Mouse (Mus musculus): ENCODE results near the gene Ehd4. TPM values are rescaled to one million over a fixed set of nuclear protein-coding genes. Genes with fewer than 3 reads are reported as not detected.

Gene Ehd4
- polyA plus RNA-seq, 1 experiment from 2014 or later: 27.2 TPM

DNA sequence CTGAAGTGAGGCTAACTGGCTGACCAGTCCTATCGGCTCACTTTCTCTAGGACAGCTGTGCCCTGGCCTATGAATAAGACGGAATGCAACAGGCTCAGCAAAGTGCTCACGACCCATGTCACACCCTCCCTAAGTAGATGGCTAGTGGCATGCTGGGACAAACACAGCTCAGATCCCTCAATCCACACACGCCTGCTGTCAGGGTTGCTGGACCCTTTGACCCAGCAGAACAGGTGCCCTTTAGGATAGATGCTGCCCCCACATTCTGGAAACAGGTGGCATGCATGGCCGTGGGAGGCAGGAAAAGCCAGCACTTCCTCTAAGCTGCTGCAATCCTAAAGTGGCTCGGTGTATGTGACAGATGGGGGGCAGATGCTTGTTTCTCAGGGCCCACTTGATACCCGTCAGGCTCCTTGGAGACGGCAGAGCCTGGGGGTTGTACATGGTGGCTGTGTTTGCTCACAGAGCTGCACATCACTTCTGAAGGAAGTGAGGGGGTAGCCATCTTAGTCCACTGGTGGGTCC, 84.9 kb downstream of the Ehd4 start:
- Histone ChIP-seq H3K27me3 (no peaks in the 10 kb centered on the region; the same call in 1 of the 2 replicates), H3K9me3 (replicated peaks) (no peaks in the 10 kb centered on the region), H3K9ac (no peak overlapping the region), H3K4me2 (no peak overlapping the region), H3K4me3 (replicated peaks) (no peak overlapping the region), H3K27ac (no peak overlapping the region), H3K4me1 (replicated peaks) (no peaks in the 10 kb centered on the region), H3K36me3 (no peaks in the 10 kb centered on the region)
- no peak for DNase-seq
- WGBS (ENCODE audit: insufficient replicate concordance): 57% methylated on average over 8 of the region's 8 CpGs
- no peak for ATAC-seq (ENCODE audit: low read depth)

DNA sequence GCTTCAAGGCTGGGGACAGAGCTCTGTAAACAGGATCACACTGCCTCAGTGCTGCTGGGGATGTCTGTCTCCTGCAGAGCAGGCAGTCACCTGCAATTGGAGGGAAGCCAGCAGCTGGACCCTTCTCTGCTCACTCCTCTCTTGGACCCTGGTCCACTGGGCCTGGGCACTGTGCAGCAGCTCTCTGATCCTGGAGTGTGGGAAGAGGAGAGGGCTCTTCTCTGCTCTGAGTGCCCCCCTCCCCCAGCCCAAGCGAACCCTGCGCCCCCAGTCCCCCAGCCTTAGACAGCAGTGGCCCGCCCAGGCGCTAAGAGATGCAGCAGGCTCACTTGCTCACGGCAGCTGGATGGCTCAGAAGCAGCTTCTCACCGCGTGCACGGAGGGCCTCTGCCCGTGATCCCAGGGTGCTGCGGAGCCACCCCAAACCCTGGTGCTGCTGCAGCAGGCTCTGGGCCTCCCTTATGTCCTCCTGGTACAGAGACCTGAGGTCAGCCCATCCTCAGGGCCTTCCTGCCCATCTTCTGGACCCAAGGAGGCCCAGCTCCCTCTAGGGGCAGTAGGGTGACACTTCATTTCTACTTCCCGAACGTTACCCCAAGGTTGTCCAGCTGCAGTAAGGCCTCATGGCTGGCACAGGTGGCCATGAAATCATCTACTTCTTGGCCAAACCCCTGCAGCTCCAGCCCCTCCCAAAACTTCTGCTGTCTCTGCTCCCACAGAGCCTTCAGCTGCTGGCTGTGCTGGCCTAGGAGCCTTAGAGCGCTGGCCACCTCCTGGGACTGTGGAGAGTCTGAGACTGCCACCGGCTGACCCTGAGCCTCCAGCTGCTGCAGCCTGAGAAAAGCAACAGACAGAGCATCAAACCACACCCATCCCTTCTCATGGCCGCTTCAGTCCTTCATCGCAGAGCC, 85.6 kb downstream of the Ehd4 start:
- Histone ChIP-seq H3K4me2 (no peak overlapping the region), H3K27ac (no peak overlapping the region), H3K4me3 (replicated peaks) (no peak overlapping the region), H3K9ac (no peak overlapping the region), H3K27me3 (no peaks in the 10 kb centered on the region), H3K4me1 (replicated peaks) (no peaks in the 10 kb centered on the region), H3K9me3 (replicated peaks) (no peaks in the 10 kb centered on the region), H3K36me3 (no peaks in the 10 kb centered on the region)
- DNase-seq (no peak), ATAC-seq (ENCODE audit: low read depth) (no peak)
- 47% methylated on average over 16 of the region's 16 CpGs for WGBS (ENCODE audit: insufficient replicate concordance)

- H3K9ac ChIP-seq: no peak overlapping the region
- no peak overlapping the region for H3K4me3 ChIP-seq (replicated peaks)
- ATAC-seq (ENCODE audit: low read depth) (no peak), DNase-seq (no peak)
- H3K4me1 ChIP-seq (replicated peaks): no peaks in the 10 kb centered on the region
- WGBS (ENCODE audit: insufficient replicate concordance): 65% methylated on average over 3 of the region's 3 CpGs
- no peaks in the 10 kb centered on the region for H3K27me3 ChIP-seq
- H3K27ac ChIP-seq: no peak overlapping the region
- no peaks in the 10 kb centered on the region for H3K36me3 ChIP-seq
- no peak overlapping the region for H3K4me2 ChIP-seq
- H3K9me3 ChIP-seq (replicated peaks): no peaks in the 10 kb centered on the region
Observed at GRCm38 (mm10) chr2:120066224-120066623, 88.2 kb downstream of the Ehd4 start.

GRCm38 (mm10) chr2:120065243-120065642, 89.2 kb downstream of the Ehd4 start:
- Histone ChIP-seq H3K9ac (no peak overlapping the region), H3K36me3 (no peaks in the 10 kb centered on the region), H3K4me1 (replicated peaks) (no peaks in the 10 kb centered on the region), H3K9me3 (replicated peaks) (no peaks in the 10 kb centered on the region), H3K4me3 (replicated peaks) (no peak overlapping the region), H3K27ac (no peak overlapping the region), H3K4me2 (no peak overlapping the region), H3K27me3 (no peaks in the 10 kb centered on the region)
- no peak for DNase-seq
- WGBS (ENCODE audit: insufficient replicate concordance): 76% methylated on average over 10 of the region's 10 CpGs
- ATAC-seq (ENCODE audit: low read depth): no peak

GRCm38 (mm10) chr2:120064639-120065038, 89.8 kb downstream of the Ehd4 start:
- no peak for ATAC-seq (ENCODE audit: low read depth)
- no peak overlapping the region for H3K4me2 ChIP-seq
- no peaks in the 10 kb centered on the region for H3K4me1 ChIP-seq (replicated peaks)
- H3K4me3 ChIP-seq (replicated peaks): no peak overlapping the region
- no peak overlapping the region for H3K9ac ChIP-seq
- H3K27ac ChIP-seq: no peak overlapping the region
- no peaks in the 10 kb centered on the region for H3K27me3 ChIP-seq
- no peak for DNase-seq
- no peaks in the 10 kb centered on the region for H3K9me3 ChIP-seq (replicated peaks)
- no peaks in the 10 kb centered on the region for H3K36me3 ChIP-seq
- 58% methylated on average over 6 of the region's 6 CpGs for WGBS (ENCODE audit: insufficient replicate concordance)

GRCm38 (mm10) chr2:120062248-120062647, 92.2 kb downstream of the Ehd4 start:
- Histone ChIP-seq H3K9ac (no peak overlapping the region), H3K4me1 (replicated peaks) (no peaks in the 10 kb centered on the region), H3K27ac (no peak overlapping the region), H3K4me3 (replicated peaks) (no peak overlapping the region), H3K4me2 (no peak overlapping the region), H3K36me3 (no peaks in the 10 kb centered on the region), H3K9me3 (replicated peaks) (no peaks in the 10 kb centered on the region), H3K27me3 (peaks cover 4% of the 10 kb centered on the region; the same call in 1 of the 2 replicates)
- DNase-seq: no peak
- ATAC-seq (ENCODE audit: low read depth): no peak
- WGBS (ENCODE audit: insufficient replicate concordance): 69% methylated on average over 8 of the region's 8 CpGs

DNA sequence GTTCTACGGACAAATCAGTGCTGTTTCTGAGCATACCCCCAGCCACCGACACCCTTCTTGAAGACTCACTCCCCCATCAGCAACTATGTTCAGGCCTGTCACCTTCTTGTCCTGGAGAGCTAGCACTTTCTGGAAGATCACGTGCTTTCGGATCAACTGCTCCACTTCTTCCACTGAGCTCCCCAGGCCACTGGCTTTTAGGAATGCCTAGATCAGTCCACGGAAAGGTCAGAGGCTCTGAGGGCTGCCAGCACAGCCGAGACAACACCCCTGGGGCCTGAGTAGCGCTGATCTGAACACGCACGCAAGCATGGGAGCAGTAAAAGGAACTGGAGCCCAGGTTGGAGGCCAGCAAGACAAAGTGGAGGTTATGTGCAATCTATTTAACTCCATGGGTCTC, 93.8 kb downstream of the Ehd4 start:
- Histone ChIP-seq H3K9ac (no peak overlapping the region), H3K4me1 (replicated peaks) (no peaks in the 10 kb centered on the region), H3K4me2 (no peak overlapping the region), H3K36me3 (no peaks in the 10 kb centered on the region), H3K4me3 (replicated peaks) (no peak overlapping the region), H3K27me3 (peaks cover 4% of the 10 kb centered on the region; the same call in 1 of the 2 replicates), H3K27ac (no peak overlapping the region), H3K9me3 (replicated peaks) (no peaks in the 10 kb centered on the region)
- 70% methylated on average over 9 of the region's 9 CpGs for WGBS (ENCODE audit: insufficient replicate concordance)
- no peak for ATAC-seq (ENCODE audit: low read depth)
- DNase-seq: no peak

- H3K27me3 ChIP-seq: peaks cover 4% of the 10 kb centered on the region; the same call in 1 of the 2 replicates
- no peaks in the 10 kb centered on the region for H3K9me3 ChIP-seq (replicated peaks)
- H3K4me2 ChIP-seq: no peak overlapping the region
- 54% methylated on average over 6 of the region's 6 CpGs for WGBS (ENCODE audit: insufficient replicate concordance)
- no peaks in the 10 kb centered on the region for H3K36me3 ChIP-seq
- no peak overlapping the region for H3K4me3 ChIP-seq (replicated peaks)
- no peak overlapping the region for H3K9ac ChIP-seq
- no peak overlapping the region for H3K27ac ChIP-seq
- H3K4me1 ChIP-seq (replicated peaks): no peaks in the 10 kb centered on the region
- ATAC-seq (ENCODE audit: low read depth) (no peak), DNase-seq (no peak)
Observed at GRCm38 (mm10) chr2:120060190-120060589, 94.2 kb downstream of the Ehd4 start.

DNA sequence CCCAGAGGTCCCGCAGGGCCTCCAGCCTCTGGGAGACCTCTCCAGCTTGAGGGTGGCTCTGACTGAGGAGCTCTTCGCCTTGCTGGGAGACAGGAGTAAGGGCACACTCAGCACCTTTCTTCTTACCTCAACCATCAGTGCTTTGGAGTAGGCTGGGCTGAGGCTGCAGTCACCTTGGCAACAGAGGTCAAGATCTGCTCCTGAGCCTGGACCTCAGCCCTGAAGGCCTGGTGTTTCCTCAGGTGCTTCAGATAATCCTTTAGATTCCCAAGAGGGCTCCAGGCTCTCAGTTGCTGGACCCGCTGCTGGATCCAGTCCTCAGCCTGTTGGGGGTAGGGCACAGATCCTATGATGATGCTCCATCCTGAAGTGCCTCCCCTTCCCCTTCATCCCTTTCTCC, 94.9 kb downstream of the Ehd4 start:
- ATAC-seq (ENCODE audit: low read depth) (no peak), DNase-seq (no peak)
- no peaks in the 10 kb centered on the region for H3K9me3 ChIP-seq (replicated peaks)
- H3K27me3 ChIP-seq: peaks cover 4% of the 10 kb centered on the region; the same call in 1 of the 2 replicates
- H3K4me2 ChIP-seq: no peak overlapping the region
- no peak overlapping the region for H3K9ac ChIP-seq
- no peak overlapping the region for H3K27ac ChIP-seq
- 57% methylated on average over 3 of the region's 3 CpGs for WGBS (ENCODE audit: insufficient replicate concordance)
- H3K4me3 ChIP-seq (replicated peaks): no peak overlapping the region
- no peaks in the 10 kb centered on the region for H3K4me1 ChIP-seq (replicated peaks)
- no peaks in the 10 kb centered on the region for H3K36me3 ChIP-seq

DNA sequence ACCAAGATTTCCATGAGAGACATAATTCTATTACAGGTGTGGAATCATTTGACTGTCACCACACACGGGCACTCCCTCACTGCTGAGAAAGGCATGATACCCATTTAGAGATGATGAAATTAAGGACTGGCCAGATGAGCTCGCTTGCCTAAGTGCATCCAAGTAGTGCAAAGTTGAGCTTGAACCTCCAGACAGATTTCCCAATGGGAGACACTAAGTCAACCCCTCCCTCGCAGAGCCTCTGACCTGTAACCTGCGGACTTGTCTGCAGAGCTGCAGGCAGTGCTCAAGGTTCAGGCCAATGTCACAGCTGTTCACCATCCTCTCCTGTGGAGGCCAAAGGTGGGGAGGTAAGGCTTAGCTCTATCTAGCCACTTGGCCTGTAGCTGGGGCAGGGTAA, 95.6 kb downstream of the Ehd4 start:
- no peak overlapping the region for H3K27ac ChIP-seq
- ATAC-seq (ENCODE audit: low read depth) (no peak), DNase-seq (no peak)
- no peaks in the 10 kb centered on the region for H3K9me3 ChIP-seq (replicated peaks)
- no peaks in the 10 kb centered on the region for H3K36me3 ChIP-seq
- no peaks in the 10 kb centered on the region for H3K4me1 ChIP-seq (replicated peaks)
- H3K4me2 ChIP-seq: no peak overlapping the region
- no peak overlapping the region for H3K9ac ChIP-seq
- H3K4me3 ChIP-seq (replicated peaks): no peak overlapping the region
- H3K27me3 ChIP-seq: peaks cover 4% of the 10 kb centered on the region; the same call in 1 of the 2 replicates
- WGBS (ENCODE audit: insufficient replicate concordance): 68% methylated on average over 4 of the region's 4 CpGs

DNA sequence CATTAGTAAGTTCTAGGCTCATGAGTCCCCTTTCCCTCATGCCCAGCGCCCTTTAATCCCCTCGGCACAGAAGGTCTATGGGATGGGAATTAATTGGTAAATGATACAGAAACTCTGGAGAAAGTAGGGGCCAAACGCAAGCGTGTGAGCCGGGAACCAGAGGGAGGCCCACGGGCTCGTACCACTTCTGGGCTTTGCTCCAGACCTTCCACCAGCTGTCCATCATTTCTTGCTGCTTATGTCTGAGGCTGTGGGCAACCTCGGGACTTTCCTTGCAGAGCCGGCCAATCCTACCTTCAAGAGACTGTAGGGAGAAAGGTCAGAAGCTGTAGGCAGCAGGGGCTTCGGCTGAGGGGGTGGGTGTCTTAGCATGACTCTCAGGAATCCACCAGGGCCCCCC, 98.5 kb downstream of the Ehd4 start:
- DNase-seq: no peak
- Histone ChIP-seq H3K27me3 (peaks cover 4% of the 10 kb centered on the region; the same call in 1 of the 2 replicates), H3K4me2 (no peak overlapping the region), H3K27ac (no peak overlapping the region), H3K4me3 (replicated peaks) (no peak overlapping the region), H3K9ac (no peak overlapping the region), H3K9me3 (replicated peaks) (no peaks in the 10 kb centered on the region), H3K4me1 (replicated peaks) (no peaks in the 10 kb centered on the region), H3K36me3 (no peaks in the 10 kb centered on the region)
- ATAC-seq (ENCODE audit: low read depth): no peak
- WGBS (ENCODE audit: insufficient replicate concordance): 70% methylated on average over 10 of the region's 10 CpGs

Data from liver, embryonic 13.5 days (tissue).